Mouse (Mus musculus): Measurements from ENCODE around the gene Camta1.

Camta1 gene

GRCm38 (mm10) chr4:151140368-151140982, 721.2 kb downstream of the Camta1 start:
- peak in 1 of 2 experiments; percentile 53 for DNase-seq

- peak; percentile 86 to 89 for DNase-seq
These were observed 722.4 kb downstream of the Camta1 start for GRCm38 (mm10) chr4:151139053-151139840.

DNA sequence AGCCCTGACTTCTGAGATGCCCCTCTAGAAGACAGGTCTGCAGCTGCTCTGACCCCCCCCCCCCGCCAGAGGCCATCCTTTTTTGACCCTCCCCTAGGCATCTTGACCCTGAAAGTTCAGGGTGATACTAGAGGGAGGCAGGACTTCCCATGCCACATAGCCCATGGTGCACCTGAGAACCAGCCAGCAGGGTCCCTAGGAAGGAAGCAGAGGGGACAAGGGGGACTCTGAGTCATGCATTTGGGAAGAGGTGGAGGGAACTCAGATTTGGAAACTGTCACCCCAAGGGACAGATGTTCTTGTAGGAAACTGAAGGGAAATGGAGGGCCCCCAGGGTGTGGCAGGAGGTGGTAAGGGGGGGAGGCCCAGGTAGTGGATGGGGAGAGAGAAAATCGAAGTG, 723.1 kb downstream of the Camta1 start:
- DNase-seq: no peak

- DNase-seq: no peak
These were observed 723.5 kb downstream of the Camta1 start for GRCm38 (mm10) chr4:151138135-151138534.

- DNase-seq: no peak
These were observed 724.0 kb downstream of the Camta1 start for GRCm38 (mm10) chr4:151137701-151138100.

DNA sequence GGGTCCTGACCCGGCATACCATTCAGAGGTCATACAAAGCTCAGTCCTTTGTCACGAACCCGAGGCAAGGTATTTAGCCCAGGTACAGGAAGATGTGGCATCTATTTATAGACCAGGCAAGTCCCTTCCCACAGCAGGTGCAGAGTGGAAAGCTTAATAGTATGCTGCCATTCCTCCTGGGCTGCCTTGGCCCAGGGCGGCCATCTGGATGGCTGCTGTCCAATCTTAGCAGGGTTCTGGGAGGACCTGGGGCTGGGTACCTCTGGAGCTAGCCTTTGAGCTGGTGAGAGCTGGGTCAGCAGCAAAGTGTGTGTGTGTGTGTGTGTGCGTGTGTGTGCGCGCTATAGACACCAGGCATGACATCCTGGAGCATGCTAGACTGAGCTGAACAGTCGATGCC, 726.2 kb downstream of the Camta1 start:
- DNase-seq: no peak

- no peak for DNase-seq
These were observed 727.9 kb downstream of the Camta1 start for GRCm38 (mm10) chr4:151133760-151134159.

DNA sequence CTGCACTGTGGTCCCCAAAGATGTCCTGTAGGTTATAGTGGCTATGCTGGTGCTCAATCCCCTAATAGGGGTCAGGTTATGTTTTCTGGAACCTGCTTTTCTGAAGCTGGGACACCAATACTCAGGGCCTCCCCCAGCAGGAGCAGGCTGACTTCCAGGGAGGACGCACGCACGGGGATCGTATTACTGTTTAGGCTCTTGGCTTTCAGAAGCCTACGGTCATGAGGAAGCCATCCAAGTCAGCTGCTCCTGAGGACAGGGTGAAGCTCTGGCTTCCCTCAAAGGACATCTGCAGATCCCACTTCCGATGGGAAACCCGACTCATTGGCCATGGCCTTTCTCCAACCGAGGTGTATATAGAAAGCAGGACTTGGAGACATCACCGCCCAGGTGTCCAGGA, 729.2 kb downstream of the Camta1 start:
- DNase-seq: no peak

DNA sequence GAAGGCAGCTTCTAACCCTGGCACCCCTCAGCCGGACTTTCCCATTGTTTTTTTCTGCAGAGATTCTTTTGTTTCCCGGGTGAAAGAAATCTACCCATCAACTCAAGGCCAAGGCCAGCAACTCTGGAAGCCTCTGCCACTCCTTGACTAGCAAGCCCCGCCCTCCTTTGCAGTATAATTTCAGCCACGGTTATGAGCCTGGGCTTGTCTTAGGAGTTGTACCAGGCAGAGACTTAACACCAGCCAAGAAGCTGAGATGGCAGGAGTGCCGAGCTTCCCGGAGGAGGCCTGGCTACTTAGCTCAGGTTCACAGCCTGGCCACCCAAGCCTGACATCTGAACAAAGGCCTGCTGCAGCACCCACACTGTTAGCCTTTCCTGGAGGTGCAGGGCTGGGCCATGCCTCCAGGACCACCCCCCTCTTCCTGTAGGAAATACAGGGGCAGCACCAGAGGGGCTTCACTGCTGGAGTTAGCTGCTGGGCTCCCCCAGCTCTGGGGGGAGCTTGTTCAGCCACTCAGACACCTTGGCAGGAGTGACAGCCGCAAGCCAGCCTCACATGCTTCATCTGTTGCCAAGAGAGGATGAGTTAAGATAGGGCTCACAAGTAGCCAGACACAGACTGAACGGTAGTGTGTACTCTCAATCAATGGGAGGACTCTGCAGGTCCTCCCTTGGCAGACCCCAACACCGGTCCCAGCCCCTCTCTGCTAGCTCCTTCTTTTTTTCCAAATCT, 730.8 kb downstream of the Camta1 start:
- peak in 1 of 2 experiments; percentile 51 for DNase-seq

- DNase-seq: no peak
These were observed 731.7 kb downstream of the Camta1 start for GRCm38 (mm10) chr4:151129725-151130557.

- DNase-seq: peak; percentile 81 to 87
These were observed 732.8 kb downstream of the Camta1 start for GRCm38 (mm10) chr4:151128641-151129541.

GRCm38 (mm10) chr4:151127636-151128548, 733.8 kb downstream of the Camta1 start:
- DNase-seq: no peak

GRCm38 (mm10) chr4:151118883-151119282, 742.8 kb downstream of the Camta1 start:
- no peak for DNase-seq

DNA sequence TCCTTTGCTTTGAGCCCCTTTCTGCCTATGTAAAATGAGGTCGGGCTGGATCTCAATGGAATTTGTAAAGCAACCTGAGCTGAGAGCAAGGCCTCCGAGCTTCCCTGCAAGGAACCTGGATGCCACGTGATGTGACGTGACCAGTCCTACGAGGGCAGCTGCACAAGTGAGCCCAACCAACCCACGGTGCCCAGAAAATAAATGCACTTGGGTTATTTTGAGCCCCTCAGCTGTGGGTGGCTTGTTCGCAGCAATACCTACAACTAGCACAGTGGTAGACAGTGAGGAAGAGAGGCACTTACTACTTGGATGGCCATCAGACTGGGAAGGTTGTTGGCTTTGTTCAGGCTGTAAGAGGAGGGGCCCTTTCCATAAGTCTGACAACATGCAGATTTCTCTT, 747.1 kb downstream of the Camta1 start:
- no peak for DNase-seq

GRCm38 (mm10) chr4:151111226-151111625, 750.5 kb downstream of the Camta1 start:
- no peak for DNase-seq

DNA sequence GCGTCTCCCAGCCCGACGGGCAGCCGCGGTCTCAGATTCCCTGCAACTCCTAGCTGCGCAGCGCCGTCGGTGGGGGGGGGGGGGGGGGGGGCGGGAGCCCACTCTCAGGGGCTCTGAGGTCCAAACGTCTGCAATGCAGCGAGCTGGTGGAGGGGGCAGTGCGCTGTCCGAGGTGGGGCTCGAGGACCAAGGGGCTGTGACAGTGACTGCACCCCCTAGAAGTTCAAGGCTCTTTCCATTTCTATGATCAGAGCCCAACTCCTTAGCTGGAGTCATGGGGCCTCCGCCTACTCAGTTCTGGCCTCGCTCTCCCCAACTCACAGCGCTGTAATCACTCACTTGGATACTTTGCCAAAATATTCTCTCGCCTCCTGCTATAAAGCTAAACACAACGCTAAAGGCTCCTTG, 752.8 kb downstream of the Camta1 start:
- no peak for DNase-seq

GRCm38 (mm10) chr4:151108028-151108771, 753.5 kb downstream of the Camta1 start:
- peak; percentile 92 to 95 for DNase-seq

- peak; percentile 42 to 63 for DNase-seq
These were observed 754.3 kb downstream of the Camta1 start for GRCm38 (mm10) chr4:151107131-151108001.

- DNase-seq: no peak
These were observed 755.2 kb downstream of the Camta1 start for GRCm38 (mm10) chr4:151106468-151106867.

Measured in kidney, postnatal 4 days (tissue).